Comparison of ENCODE assay signal across 8 mouse cellular contexts in genomic region chr6:122874720-122875389, GRCm38 (mm10). TPM values are rescaled to one million over a fixed set of nuclear protein-coding genes. Genes with fewer than 3 reads are reported as not detected.
DNase-seq lines count a peak whose midpoint lies in the region; ATAC-seq and TF ChIP-seq lines count a peak whose summit lies in the region.

No protein-coding gene starts in this region.

- CTCF ChIA-PET in Patski (lab: Charles Lee): interaction anchor here (1.1 to 1.6 kb wide), 4 partner anchors 12 to 46 kb away, joined by 3 to 4 read pairs (median 3); no protein-coding TSS in a partner anchor

- no peak for TF ChIP-seq CTCF in Patski (IDR thresholded peaks at IDR 0.05)

- 1% methylated on average over 31 of the region's 31 CpGs for WGBS in kidney, embryonic 15.5 days
- under 1% methylated on average over 31 of the region's 31 CpGs for WGBS in limb, embryonic 15.5 days
- WGBS in neural tube, embryonic 14.5 days: under 1% methylated on average over 28 of the region's 31 CpGs

- peak overlapping the region; percentile 61 for H3K4me2 ChIP-seq in kidney, embryonic 15.5 days
- peak overlapping the region; percentile 47 for H3K4me2 ChIP-seq in limb, embryonic 15.5 days
- peak overlapping the region; percentile 62 for H3K4me2 ChIP-seq in neural tube, embryonic 14.5 days (ENCODE audit: low read depth, low read length)

- peak overlapping the region; percentile 90 for H3K9ac ChIP-seq in kidney, embryonic 15.5 days
- peak overlapping the region; percentile 84 for H3K9ac ChIP-seq in limb, embryonic 15.5 days
- peak overlapping the region; percentile 84 for H3K9ac ChIP-seq in neural tube, embryonic 14.5 days (replicated peaks; ENCODE audit: low read depth, low read length)

- ATAC-seq in kidney, embryonic 15.5 days (replicated peaks; ENCODE audit: low FRiP score): peak; percentile 81
- peak; percentile 2 for ATAC-seq in Patski
- peak; percentile 50; the same call in 1 of the 2 replicates for ATAC-seq in limb, embryonic 15.5 days (ENCODE audit: insufficient number of reproducible peaks, low FRiP score, low TSS enrichment, low read depth)
- ATAC-seq in neural tube, embryonic 14.5 days (ENCODE audit: low read depth): peak; percentile 81

- peak overlapping the region; percentile 89 for H3K27ac ChIP-seq in kidney, embryonic 15.5 days
- peak overlapping the region; percentile 90 for H3K27ac ChIP-seq in limb, embryonic 15.5 days
- peak overlapping the region; percentile 92 for H3K27ac ChIP-seq in neural tube, embryonic 14.5 days (ENCODE audit: low read depth, low read length)

- peaks cover 24% of the 10 kb centered on the region for H3K36me3 ChIP-seq in kidney, embryonic 15.5 days
- H3K36me3 ChIP-seq in erythroblast, embryonic 14.5 days (ENCODE audit: control insufficient read depth): peaks cover 37% of the 10 kb centered on the region
- peaks cover 19% of the 10 kb centered on the region for H3K36me3 ChIP-seq in limb, embryonic 15.5 days
- H3K36me3 ChIP-seq in neural tube, embryonic 14.5 days (ENCODE audit: control insufficient read depth, insufficient read depth, low read length): no peaks in the 10 kb centered on the region

- POLR2A ChIA-PET in Patski (lab: Charles Lee): interaction anchor here (0.5 to 0.7 kb wide), 6 partner anchors 8 to 1884 kb away, joined by 3 to 7 read pairs (median 5); no protein-coding TSS in a partner anchor

- in situ Hi-C loops in Patski (cut with MboI; ENCODE audit: low pct_unique_long_range_greater_than_20kb): loop anchor here (5.0 to 25.0 kb wide), 2 partner anchors 53 to 1512 kb away; no protein-coding TSS in a partner anchor

- no peaks in the 10 kb centered on the region for H3K27me3 ChIP-seq in kidney, embryonic 15.5 days
- no peaks in the 10 kb centered on the region for H3K27me3 ChIP-seq in Patski
- H3K27me3 ChIP-seq in erythroblast, embryonic 14.5 days (ENCODE audit: control insufficient read depth): no peaks in the 10 kb centered on the region
- H3K27me3 ChIP-seq in limb, embryonic 15.5 days: no peaks in the 10 kb centered on the region
- H3K27me3 ChIP-seq in neural tube, embryonic 14.5 days (ENCODE audit: control insufficient read depth, insufficient read depth, low read length): no peaks in the 10 kb centered on the region

- no peaks in the 10 kb centered on the region for H3K9me3 ChIP-seq in kidney, embryonic 15.5 days (replicated peaks)
- no peaks in the 10 kb centered on the region for H3K9me3 ChIP-seq in erythroblast, embryonic 14.5 days (ENCODE audit: control insufficient read depth, low read length)
- no peaks in the 10 kb centered on the region for H3K9me3 ChIP-seq in limb, embryonic 15.5 days
- H3K9me3 ChIP-seq in neural tube, embryonic 14.5 days (ENCODE audit: control insufficient read depth, low read length): no peaks in the 10 kb centered on the region

- DNase-seq in kidney, postnatal 4 days: no peak
- no peak for DNase-seq in Patski (ENCODE audit: low read depth, low spot score)
- no peak for DNase-seq in ovary, adult 18-20 months (ENCODE audit: low spot score)
- no peak for DNase-seq in adrenal gland, adult 18-20 months (ENCODE audit: low spot score in 2 of 2)

- H3K4me1 ChIP-seq in kidney, embryonic 15.5 days: peaks cover 7% of the 10 kb centered on the region
- H3K4me1 ChIP-seq in erythroblast, embryonic 14.5 days (ENCODE audit: control insufficient read depth): peaks cover 21% of the 10 kb centered on the region
- peaks cover 11% of the 10 kb centered on the region for H3K4me1 ChIP-seq in limb, embryonic 15.5 days
- H3K4me1 ChIP-seq in neural tube, embryonic 14.5 days (ENCODE audit: control insufficient read depth, insufficient read depth, low read length): peaks cover 8% of the 10 kb centered on the region

- H3K4me3 ChIP-seq in kidney, embryonic 15.5 days (replicated peaks): peak overlapping the region; percentile 94
- H3K4me3 ChIP-seq in erythroblast, embryonic 14.5 days (replicated peaks): peak overlapping the region; percentile 92
- peak overlapping the region; percentile 88 for H3K4me3 ChIP-seq in limb, embryonic 15.5 days
- peak overlapping the region; percentile 78 for H3K4me3 ChIP-seq in neural tube, embryonic 14.5 days (ENCODE audit: low read depth, low read length)

RNA-seq across cellular contexts. Expression of gene Necap1, which starts 0.6 kb away (rescaled TPM):
- polyA plus RNA-seq in kidney, embryonic 15.5 days (2015; fragmentation: Nextera tagmentation; extraction: Ambion mirVana): 53.1 and 55.9 TPM in 2 replicates
- polyA plus RNA-seq in Patski (2021): 36.1 TPM
- 0.58 and 0.93 TPM in 2 replicates for polyA plus RNA-seq in erythroblast, embryonic 14.5 days (2012)
- 59.4 and 61.7 TPM in 2 replicates for polyA plus RNA-seq in limb, embryonic 15.5 days (2015; fragmentation: Nextera tagmentation; extraction: Ambion mirVana)
- polyA plus RNA-seq in neural tube, embryonic 14.5 days (2014; fragmentation: Nextera tagmentation; extraction: Ambion mirVana): 172 and 177 TPM in 2 replicates
- 10 to 100 TPM; 59.3 to 59.4 TPM for total RNA-seq in adrenal gland, adult 18-20 months (2021)

RNA-seq across cellular contexts. Expression of gene C3ar1, which starts 18.9 kb away (rescaled TPM):
- polyA plus RNA-seq in kidney, embryonic 15.5 days (2015; fragmentation: Nextera tagmentation; extraction: Ambion mirVana): 1.9 and 2.1 TPM in 2 replicates
- not detected for polyA plus RNA-seq in Patski (2021)
- polyA plus RNA-seq in erythroblast, embryonic 14.5 days (2012): not detected in 2 replicates
- polyA plus RNA-seq in limb, embryonic 15.5 days (2015; fragmentation: Nextera tagmentation; extraction: Ambion mirVana): 3.9 and 4.6 TPM in 2 replicates
- polyA plus RNA-seq in neural tube, embryonic 14.5 days (2014; fragmentation: Nextera tagmentation; extraction: Ambion mirVana): 0.72 and 2.7 TPM in 2 replicates
- total RNA-seq in adrenal gland, adult 18-20 months (2021): 1 to 10 TPM; 2.4 to 5.5 TPM

RNA-seq across cellular contexts. Expression of gene Clec4a1, which starts 46.8 kb away (rescaled TPM):
- polyA plus RNA-seq in kidney, embryonic 15.5 days (2015; fragmentation: Nextera tagmentation; extraction: Ambion mirVana): 3.8 and 4.2 TPM in 2 replicates
- 0.04 TPM for polyA plus RNA-seq in Patski (2021)
- not detected in 2 replicates for polyA plus RNA-seq in erythroblast, embryonic 14.5 days (2012)
- polyA plus RNA-seq in limb, embryonic 15.5 days (2015; fragmentation: Nextera tagmentation; extraction: Ambion mirVana): 4.4 and 7.3 TPM in 2 replicates
- polyA plus RNA-seq in neural tube, embryonic 14.5 days (2014; fragmentation: Nextera tagmentation; extraction: Ambion mirVana): 0.13 and 1.5 TPM in 2 replicates
- 1 to 10 TPM; 2.5 to 4.6 TPM for total RNA-seq in adrenal gland, adult 18-20 months (2021)

RNA-seq across cellular contexts. Expression of gene Foxj2, which starts 55.1 kb away (rescaled TPM):
- polyA plus RNA-seq in kidney, embryonic 15.5 days (2015; fragmentation: Nextera tagmentation; extraction: Ambion mirVana): 6.0 and 6.3 TPM in 2 replicates
- 19.6 TPM for polyA plus RNA-seq in Patski (2021)
- 0.56 and 0.83 TPM in 2 replicates for polyA plus RNA-seq in erythroblast, embryonic 14.5 days (2012)
- polyA plus RNA-seq in limb, embryonic 15.5 days (2015; fragmentation: Nextera tagmentation; extraction: Ambion mirVana): 6.7 and 7.1 TPM in 2 replicates
- polyA plus RNA-seq in neural tube, embryonic 14.5 days (2014; fragmentation: Nextera tagmentation; extraction: Ambion mirVana): 8.8 and 9.8 TPM in 2 replicates
- 10 to 100 TPM; 17.1 TPM for total RNA-seq in adrenal gland, adult 18-20 months (2021)

Comparison
In these comparisons a context has a peak if more than half of its experiments do, and no peak if none do; other contexts are left out.
1. ATAC-seq: peak in every context shown above with its lines; median percentile 81 in kidney, embryonic 15.5 days; 81 in neural tube, embryonic 14.5 days; 50 in limb, embryonic 15.5 days; 2 in Patski.
2. RNA of gene Necap1, which starts 0.6 kb away (polyA plus RNA-seq): 172 to 177 TPM in neural tube, embryonic 14.5 days, 59.4 to 61.7 TPM in limb, embryonic 15.5 days, 53.1 to 55.9 TPM in kidney, embryonic 15.5 days and 36.1 TPM in Patski (single experiment); 0.58 to 0.93 TPM in erythroblast, embryonic 14.5 days; every median in the first group is over 10 times any median in the second.
3. Peak in every context shown above with its lines, with median percentiles within 50 percentile points of each other: H3K27ac ChIP-seq, H3K4me2 ChIP-seq, H3K4me3 ChIP-seq and H3K9ac ChIP-seq.